Mouse (Mus musculus) hindbrain, embryonic 16.5 days (tissue): ENCODE results near the gene Slc9a3r1. TPM values are rescaled to one million over a fixed set of nuclear protein-coding genes. Genes with fewer than 3 reads are reported as not detected.

Experiments used
- ATAC-seq: fragments of 200-750 bp; cut with Nextera tagmentation; 2 replicates; pipeline ENCODE4 v1.8.0; 2017; ENCODE audit warnings: moderate TSS enrichment, moderate library complexity
- H3K27ac ChIP-seq: fragments of 300-500 bp; sonication (generic); 2 replicates; pipeline ENCODE4 v1.5.1; 2014; ENCODE audit warnings: low read depth, mild to moderate bottlenecking, control low read depth, low read length, moderate library complexity
- H3K27me3 ChIP-seq: fragments of 300-500 bp; sonication (generic); replicated peaks from 2 replicates; pipeline ENCODE4 v1.6.1; 2014; ENCODE audit warnings: low read length; ENCODE audit not compliant: control insufficient read depth, insufficient read depth
- H3K36me3 ChIP-seq: fragments of 300-500 bp; sonication (generic); 2 replicates; pipeline ENCODE4 v1.6.1; 2014; ENCODE audit warnings: mild to moderate bottlenecking, low read length, moderate library complexity, mixed read lengths; ENCODE audit not compliant: control insufficient read depth, insufficient read depth
- H3K4me1 ChIP-seq: fragments of 300-500 bp; sonication (generic); 2 replicates; pipeline ENCODE4 v1.6.1; 2014; ENCODE audit warnings: low read depth, low read length; ENCODE audit not compliant: control insufficient read depth, insufficient read depth
- H3K4me2 ChIP-seq: fragments of 300-500 bp; sonication (generic); 2 replicates; pipeline ENCODE4 v1.6.1; 2014; ENCODE audit warnings: mild to moderate bottlenecking, low read length, control low read depth, moderate library complexity
- H3K4me3 ChIP-seq: fragments of 300-500 bp; sonication (generic); 2 replicates; pipeline ENCODE4 v1.5.1; 2014; ENCODE audit warnings: mild to moderate bottlenecking, low read length, control low read depth, moderate library complexity
- H3K9ac ChIP-seq: fragments of 300-500 bp; sonication (generic); 2 replicates; pipeline ENCODE4 v1.6.1; 2014; ENCODE audit warnings: low read depth, mild to moderate bottlenecking, control low read depth, low read length, moderate library complexity
- H3K9me3 ChIP-seq: fragments of 300-500 bp; sonication (generic); 2 replicates; pipeline ENCODE4 v1.6.1; 2014; ENCODE audit warnings: mild to moderate bottlenecking, low read length, moderate library complexity; ENCODE audit not compliant: control insufficient read depth
- WGBS: fragments of 180-500 bp; shearing (Covaris S2); extraction: QIAGEN DNeasy Blood & Tissue Kit; methylation state at CpG from one replicate; pipeline ENCODE4 v1.1.7; 2014; 5-methylcytosine and 5-hydroxymethylcytosine counted together
- polyA plus RNA-seq: library from polyadenylated mRNA; unstranded; fragments of >200 nt; fragmentation: Nextera tagmentation; extraction: Ambion mirVana; gene quantifications from 2 replicates; pipeline ENCODE4 v1.2.1, GENCODE M21; 2015

Slc9a3r1 gene
- polyA plus RNA-seq, 1 experiment from 2014 or later = 93.4 TPM

DNA sequence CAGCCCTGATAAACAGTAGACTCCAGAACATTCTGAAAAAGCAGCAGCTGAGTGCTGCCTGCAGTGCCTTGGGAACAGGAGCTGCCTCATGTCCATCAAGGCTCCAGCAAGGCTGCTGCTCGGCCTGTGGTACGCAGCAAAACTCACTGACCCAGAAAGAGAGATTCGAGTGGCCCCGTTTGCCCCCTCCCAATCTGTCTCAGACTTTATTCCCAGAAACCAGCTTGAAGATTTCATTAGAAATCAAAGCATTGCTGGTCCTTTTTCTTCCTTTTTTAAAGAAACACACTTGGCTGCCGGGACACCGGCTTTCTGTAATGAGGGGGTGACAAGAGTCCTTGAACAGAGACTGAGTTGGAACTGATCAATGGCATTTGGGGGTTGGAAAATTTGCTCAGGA lies 62.2 kb downstream of the Slc9a3r1 start:
- H3K9me3 ChIP-seq = no peaks in the 10 kb centered on the region
- H3K9ac ChIP-seq = no peak overlapping the region
- no peak for ATAC-seq
- no peak overlapping the region for H3K4me3 ChIP-seq
- H3K27ac ChIP-seq = no peak overlapping the region
- H3K36me3 ChIP-seq = no peaks in the 10 kb centered on the region
- H3K4me2 ChIP-seq = no peak overlapping the region
- H3K27me3 ChIP-seq = 0 out of 2 replicates have a peak, but pooled peaks cover under 1% of the 10 kb centered on the region
- H3K4me1 ChIP-seq = peaks cover 37% of the 10 kb centered on the region
- WGBS = 49% methylated on average over 6 of the region's 6 CpGs

DNA sequence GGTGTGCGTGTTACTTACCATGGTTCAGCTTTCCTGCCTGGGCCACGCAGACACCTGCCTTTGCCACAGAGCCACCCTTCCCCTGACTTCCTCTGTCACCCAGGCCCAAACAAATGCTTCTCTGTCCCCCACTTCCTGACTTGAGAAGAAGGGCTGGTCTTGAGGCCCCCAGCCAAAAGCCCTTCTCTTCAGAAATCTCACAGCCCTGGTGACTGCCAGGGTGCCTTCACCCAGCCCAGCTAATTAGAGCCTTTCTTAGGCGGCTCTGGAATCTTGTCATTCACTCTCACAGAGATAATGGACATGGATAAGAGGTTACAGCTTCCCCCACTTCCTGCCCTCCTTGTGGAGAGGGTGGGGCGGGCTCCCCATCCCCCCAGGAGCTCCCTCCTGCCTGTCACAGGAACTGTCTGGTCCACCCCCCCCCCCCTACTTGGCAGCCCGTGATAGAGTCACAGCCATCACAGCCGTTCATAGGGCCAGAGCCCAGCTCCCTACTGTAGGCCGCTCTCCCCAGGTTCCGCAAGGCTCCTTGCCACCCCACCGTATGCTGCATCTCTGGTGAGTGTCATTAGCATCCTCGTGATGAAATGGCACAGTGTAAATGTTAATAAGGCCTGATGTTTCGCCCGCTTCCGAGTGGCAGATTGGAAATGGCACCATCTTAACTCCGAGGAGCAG lies 63.8 kb downstream of the Slc9a3r1 start:
- Histone ChIP-seq H3K27me3 (0 out of 2 replicates have a peak, but pooled peaks cover 3% of the 10 kb centered on the region), H3K4me3 (no peak overlapping the region), H3K9ac (no peak overlapping the region), H3K4me1 (peaks cover 43% of the 10 kb centered on the region), H3K27ac (peak overlapping the region; percentile 29; the same call in 1 of the 2 replicates), H3K4me2 (no peak overlapping the region), H3K36me3 (no peaks in the 10 kb centered on the region), H3K9me3 (no peaks in the 10 kb centered on the region)
- ATAC-seq = peak; percentile 60
- WGBS = 32% methylated on average over 14 of the region's 14 CpGs

DNA sequence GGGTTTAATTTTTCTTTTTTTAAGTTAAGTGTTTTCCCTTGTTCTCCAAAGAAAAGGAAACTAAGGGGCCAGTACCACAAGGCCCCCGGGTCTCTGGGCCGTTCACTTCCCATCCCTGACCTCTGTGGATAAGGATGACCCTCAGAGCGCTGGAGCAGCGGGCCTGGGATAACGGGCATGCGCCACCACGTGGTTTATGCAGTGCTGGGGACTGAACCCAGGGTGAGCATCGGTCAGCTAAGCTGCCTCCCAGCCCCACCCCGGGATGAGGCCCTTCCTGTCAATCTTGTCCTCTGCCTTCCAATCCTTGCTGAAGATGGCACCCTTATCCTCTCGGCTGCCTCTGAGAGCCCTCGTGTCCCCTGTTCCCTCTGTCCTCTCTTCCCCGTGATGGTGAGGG lies 64.5 kb downstream of the Slc9a3r1 start:
- WGBS = 35% methylated on average over 12 of the region's 12 CpGs
- Histone ChIP-seq H3K9ac (no peak overlapping the region), H3K4me3 (no peak overlapping the region), H3K36me3 (no peaks in the 10 kb centered on the region), H3K4me1 (peaks cover 43% of the 10 kb centered on the region), H3K27me3 (0 out of 2 replicates have a peak, but pooled peaks cover 3% of the 10 kb centered on the region), H3K9me3 (no peaks in the 10 kb centered on the region), H3K4me2 (no peak overlapping the region), H3K27ac (no peak overlapping the region)
- no peak for ATAC-seq

DNA sequence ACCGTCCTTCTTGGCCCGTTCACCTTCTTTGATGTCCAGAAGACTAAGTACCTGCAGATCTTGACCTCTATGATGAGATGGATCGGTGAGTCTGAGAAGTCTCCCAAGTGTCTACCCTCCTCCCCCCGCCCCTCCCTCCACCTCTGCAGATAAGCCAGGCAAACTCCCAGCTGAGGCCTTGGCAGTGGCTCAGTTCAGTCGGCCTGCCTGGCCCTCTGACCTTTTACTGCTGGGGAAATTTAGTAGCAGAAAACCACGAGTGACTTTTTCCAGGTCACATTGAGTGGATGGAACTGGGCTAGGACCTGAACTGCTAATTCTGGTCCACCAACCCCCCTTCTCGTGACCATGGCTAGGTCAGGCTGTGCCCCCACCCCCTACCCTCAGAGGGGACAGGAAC lies 65.3 kb downstream of the Slc9a3r1 start:
- Histone ChIP-seq H3K4me1 (peaks cover 48% of the 10 kb centered on the region), H3K27ac (no peak overlapping the region), H3K4me2 (no peak overlapping the region), H3K9me3 (no peaks in the 10 kb centered on the region), H3K4me3 (no peak overlapping the region), H3K36me3 (no peaks in the 10 kb centered on the region), H3K9ac (no peak overlapping the region), H3K27me3 (peaks cover 3% of the 10 kb centered on the region; the same call in 1 of the 2 replicates)
- 70% methylated on average over 7 of the region's 7 CpGs for WGBS
- no peak for ATAC-seq

DNA sequence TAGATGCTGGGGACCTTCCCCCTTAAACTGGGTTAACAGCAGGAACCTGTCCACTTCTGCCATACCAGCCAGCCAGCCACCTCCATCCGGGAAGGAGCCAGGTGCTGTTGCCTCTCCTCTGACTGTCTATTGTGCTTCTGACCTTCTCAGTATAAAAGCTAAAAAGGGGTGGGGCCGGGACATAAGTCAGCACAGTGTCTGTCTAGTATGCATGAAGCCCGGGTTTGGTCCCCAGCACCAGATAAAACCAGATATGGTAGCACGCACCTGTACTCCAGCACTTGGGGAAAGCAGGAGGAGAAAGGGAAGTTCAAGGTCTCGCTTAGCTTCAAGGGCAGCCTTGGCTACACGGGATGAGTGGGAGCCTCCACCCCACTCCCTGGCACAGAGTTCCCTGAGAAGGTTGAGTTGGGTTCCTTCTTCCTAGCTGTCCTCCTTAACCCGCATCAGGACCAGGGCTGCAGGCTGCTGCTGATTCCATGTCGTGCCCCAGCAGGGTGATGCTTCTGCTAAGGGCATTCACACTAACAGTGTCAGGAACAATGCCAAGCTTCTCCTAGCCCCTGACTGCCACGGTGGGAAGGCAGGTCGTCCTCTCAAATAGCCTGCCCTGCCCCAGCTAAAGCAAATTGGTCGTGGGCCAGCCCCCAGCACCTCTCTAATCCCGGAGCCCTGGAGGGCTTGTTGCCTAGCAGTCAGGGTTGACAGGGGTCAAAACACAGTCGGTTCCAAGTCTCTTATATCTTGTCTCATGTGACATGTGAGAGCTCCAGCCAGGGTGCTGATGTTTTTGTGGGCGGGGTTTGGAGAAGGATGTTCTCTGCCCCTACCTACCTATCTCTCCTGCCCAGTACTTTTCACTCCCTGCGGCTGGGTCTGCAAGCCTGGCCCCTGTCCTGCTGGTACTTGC lies 66.1 kb downstream of the Slc9a3r1 start:
- H3K9ac ChIP-seq = no peak overlapping the region
- WGBS = 53% methylated on average over 15 of the region's 15 CpGs
- H3K36me3 ChIP-seq = no peaks in the 10 kb centered on the region
- H3K27ac ChIP-seq = no peak overlapping the region
- H3K4me2 ChIP-seq = no peak overlapping the region
- no peak for ATAC-seq
- no peak overlapping the region for H3K4me3 ChIP-seq
- H3K27me3 ChIP-seq = peaks cover 3% of the 10 kb centered on the region; the same call in 1 of the 2 replicates
- no peaks in the 10 kb centered on the region for H3K9me3 ChIP-seq
- H3K4me1 ChIP-seq = peaks cover 57% of the 10 kb centered on the region

Other genes with a start within 250 kb of the Slc9a3r1 start
- not detected in 2 replicates for gene Cd300lb, start 229.0 kb upstream of the Slc9a3r1 start, polyA plus RNA-seq
- not detected in 2 replicates for gene Cd300c, start 194.2 kb upstream of the Slc9a3r1 start, polyA plus RNA-seq
- 0.20 TPM in 1 of 2 replicates, not detected in the other for gene Cd300ld, start 173.4 kb upstream of the Slc9a3r1 start, polyA plus RNA-seq
- 1.4 TPM in 2 replicates for gene Cd300c2, start 161.5 kb upstream of the Slc9a3r1 start, polyA plus RNA-seq
- not detected in 2 replicates for gene Cd300ld2, start 147.1 kb upstream of the Slc9a3r1 start, polyA plus RNA-seq
- not detected in 2 replicates for gene Cd300ld4, start 136.3 kb upstream of the Slc9a3r1 start, polyA plus RNA-seq
- gene Cd300ld5, start 125.6 kb upstream of the Slc9a3r1 start, polyA plus RNA-seq = not detected in 2 replicates
- gene Cd300ld3, start 114.9 kb upstream of the Slc9a3r1 start, polyA plus RNA-seq = not detected in 2 replicates
- 0.08 and 0.12 TPM in 2 replicates for gene Cd300e, start 101.2 kb upstream of the Slc9a3r1 start, polyA plus RNA-seq
- 0.89 and 1.3 TPM in 2 replicates for gene Rab37, start 71.9 kb upstream of the Slc9a3r1 start, polyA plus RNA-seq
- gene Cd300lf, start 29.3 kb upstream of the Slc9a3r1 start, polyA plus RNA-seq = 0.29 and 0.32 TPM in 2 replicates
- gene Tmem104, start 24.1 kb downstream of the Slc9a3r1 start, polyA plus RNA-seq = 12.3 and 13.1 TPM in 2 replicates
- gene Nat9, start 24.5 kb downstream of the Slc9a3r1 start, polyA plus RNA-seq = 20.9 and 24.6 TPM in 2 replicates
- 0.60 and 0.72 TPM in 2 replicates for gene Grin2c, start 103.9 kb downstream of the Slc9a3r1 start, polyA plus RNA-seq
- 21.2 and 22.5 TPM in 2 replicates for gene Fdxr, start 113.7 kb downstream of the Slc9a3r1 start, polyA plus RNA-seq
- 1.4 and 2.0 TPM in 2 replicates for gene Fads6, start 134.3 kb downstream of the Slc9a3r1 start, polyA plus RNA-seq
- 0.06 and 0.18 TPM in 2 replicates for gene Otop2, start 143.8 kb downstream of the Slc9a3r1 start, polyA plus RNA-seq
- 0.16 and 0.25 TPM in 2 replicates for gene Ush1g, start 158.7 kb downstream of the Slc9a3r1 start, polyA plus RNA-seq
- gene Otop3, start 171.4 kb downstream of the Slc9a3r1 start, polyA plus RNA-seq = 2.3 and 2.7 TPM in 2 replicates
- 66.9 and 67.8 TPM in 2 replicates for gene Hid1, start 204.4 kb downstream of the Slc9a3r1 start, polyA plus RNA-seq
- 16.1 and 18.0 TPM in 2 replicates for gene Cdr2l, start 218.6 kb downstream of the Slc9a3r1 start, polyA plus RNA-seq
- gene Mrpl58, start 240.4 kb downstream of the Slc9a3r1 start, polyA plus RNA-seq = 185 and 186 TPM in 2 replicates